Comparison of ENCODE assay signal across 17 mouse cellular contexts in genomic region chr7:80654393-80654792, GRCm38 (mm10). TPM values are rescaled to one million over a fixed set of nuclear protein-coding genes. Genes with fewer than 3 reads are reported as not detected.
DNase-seq lines count a peak whose midpoint lies in the region; ATAC-seq and TF ChIP-seq lines count a peak whose summit lies in the region.
"Had no signal": no experiment of that assay in that cellular context is flagged by ENCODE, and none has a peak within 500 bp of the region (broad histone marks: within the 10 kb centered on the region; RNA-seq: fewer than 3 reads in every experiment).

No protein-coding gene starts in this region.

- no peak for TF ChIP-seq EP300 in heart, adult 2 months (IDR thresholded peaks at IDR 0.05; ENCODE audit: insufficient read depth, low read depth, low read length)
- TF ChIP-seq EP300 in liver, postnatal 0 days (IDR thresholded peaks at IDR 0.05; ENCODE audit: low read depth), result no peak

- H3K4me3 ChIP-seq in heart, adult 2 months, result no peak overlapping the region
- H3K4me3 ChIP-seq in liver, postnatal 0 days (ENCODE audit: low read depth, low read length), result no peak overlapping the region
- H3K4me3 ChIP-seq in olfactory bulb, adult 2 months (ENCODE audit: insufficient read depth, low read depth, low read length), result no peak overlapping the region
- H3K4me3 ChIP-seq: embryonic facial prominence, embryonic 13.5 days; heart, embryonic 10.5 days; liver, embryonic 13.5 days; midbrain, embryonic 15.5 days had no signal

- peak overlapping the region; percentile 68 for H3K27ac ChIP-seq in heart, adult 2 months
- H3K27ac ChIP-seq in liver, postnatal 0 days (ENCODE audit: low read depth), result peak overlapping the region; percentile 48; the same call in 1 of the 2 replicates
- H3K27ac ChIP-seq in olfactory bulb, adult 2 months (ENCODE audit: insufficient read depth, low read depth, low read length), result peak overlapping the region; percentile 81
- H3K27ac ChIP-seq: liver, embryonic 13.5 days had no signal

- H3K79me2 ChIP-seq in heart, adult 2 months (replicated peaks; ENCODE audit: control insufficient read depth, insufficient read depth, low read length), result peaks cover 2% of the 10 kb centered on the region

- H3K4me1 ChIP-seq in heart, adult 2 months (ENCODE audit: control insufficient read depth, insufficient read depth, low read length), result peaks cover 25% of the 10 kb centered on the region
- peaks cover 31% of the 10 kb centered on the region for H3K4me1 ChIP-seq in liver, postnatal 0 days (ENCODE audit: insufficient read depth)
- H3K4me1 ChIP-seq in olfactory bulb, adult 2 months (ENCODE audit: control insufficient read depth, insufficient read depth, low read length), result peaks cover 40% of the 10 kb centered on the region

- H3K4me2 ChIP-seq in liver, postnatal 0 days (ENCODE audit: low read depth, low read length), result no peak overlapping the region
- H3K4me2 ChIP-seq: embryonic facial prominence, embryonic 13.5 days; liver, embryonic 13.5 days; midbrain, embryonic 15.5 days had no signal

- peaks cover 5% of the 10 kb centered on the region; the same call in 1 of the 2 replicates for H3K36me3 ChIP-seq in heart, adult 2 months (ENCODE audit: control insufficient read depth, insufficient read depth, low read length)
- H3K36me3 ChIP-seq in liver, postnatal 0 days (replicated peaks; ENCODE audit: insufficient read depth, low read length), result no peaks in the 10 kb centered on the region
- H3K36me3 ChIP-seq: embryonic facial prominence, embryonic 13.5 days; heart, embryonic 10.5 days; liver, embryonic 13.5 days; midbrain, embryonic 15.5 days had no signal

- intact Hi-C loops in heart, adult 2 months (cut with DNase I), result no loop called here
- intact Hi-C loops in heart, postnatal 10 days (cut with DNase I), result loop anchor here (5.0 kb wide), 1 partner anchor 33 kb away; the partner anchor contains the start of gene Crtc3

- TF ChIP-seq CTCF in heart, adult 2 months (IDR thresholded peaks at IDR 0.05), result no peak
- no peak for TF ChIP-seq CTCF in liver, postnatal 0 days (IDR thresholded peaks at IDR 0.05; ENCODE audit: low read depth)
- no peak for TF ChIP-seq CTCF in olfactory bulb, adult 2 months (IDR thresholded peaks at IDR 0.05; ENCODE audit: insufficient read depth, low read depth, low read length)

- H3K9ac ChIP-seq in heart, adult 2 months (ENCODE audit: low read depth, low read length), result no peak overlapping the region
- no peak overlapping the region for H3K9ac ChIP-seq in liver, postnatal 0 days (replicated peaks)
- H3K9ac ChIP-seq: embryonic facial prominence, embryonic 13.5 days; liver, embryonic 13.5 days; midbrain, embryonic 15.5 days had no signal

- TF ChIP-seq POLR2A in heart, adult 2 months (IDR thresholded peaks at IDR 0.05; ENCODE audit: insufficient read depth, low read depth, low read length), result no peak
- no peak for TF ChIP-seq POLR2A in olfactory bulb, adult 2 months (IDR thresholded peaks at IDR 0.05; ENCODE audit: insufficient read depth, low read depth, low read length)

- 77% methylated on average over 7 of the region's 7 CpGs for WGBS in heart, adult 2 months
- WGBS in liver, postnatal 0 days (ENCODE audit: insufficient replicate concordance), result 69% methylated on average over 7 of the region's 7 CpGs
- 73% methylated on average over 7 of the region's 7 CpGs for WGBS in olfactory bulb, adult 2 months

- H3K27me3 ChIP-seq in heart, adult 2 months (ENCODE audit: control insufficient read depth, insufficient read depth, low read length), result no peaks in the 10 kb centered on the region
- H3K27me3 ChIP-seq in liver, postnatal 0 days (ENCODE audit: insufficient read depth, low read length), result no peaks in the 10 kb centered on the region
- H3K27me3 ChIP-seq: CH12.LX; embryonic facial prominence, embryonic 13.5 days; liver, embryonic 13.5 days; midbrain, embryonic 15.5 days had no signal

- no peak for DNase-seq in heart, adult 2 months
- no peak for DNase-seq in heart, postnatal 10 days
- DNase-seq in liver, postnatal 0 days, result no peak
- DNase-seq in liver, result no peak
- no peak for DNase-seq in adrenal gland, postnatal 4 days (ENCODE audit: low spot score in 2 of 2)
- DNase-seq: adrenal gland, postnatal 36 days; cerebellum, adult 11 months; kidney, adult 11 months; kidney, postnatal 14 days; liver, embryonic 13.5 days; lung, postnatal 36 days had no signal

- ATAC-seq in liver, postnatal 0 days, result no peak; the same call in 1 of the 2 replicates
- ATAC-seq in common myeloid progenitor, adult 5-6 weeks (replicated peaks; ENCODE audit: low read depth, poor library complexity, severe bottlenecking), result peak; percentile 33; the same call in 1 of the 2 replicates
- ATAC-seq: midbrain, embryonic 15.5 days had no signal

- H3K9me3 ChIP-seq in liver, postnatal 0 days (ENCODE audit: low read length), result no peaks in the 10 kb centered on the region
- H3K9me3 ChIP-seq: embryonic facial prominence, embryonic 13.5 days; heart, embryonic 10.5 days; liver, embryonic 13.5 days; midbrain, embryonic 15.5 days had no signal

RNA-seq across cellular contexts. Expression of gene Crtc3, which starts 34.3 kb away (rescaled TPM):
- 10 to 100 TPM; 11.0 to 12.9 TPM for total RNA-seq in heart, adult 2 months (2021)
- 11.6 and 14.3 TPM in 2 replicates for polyA plus RNA-seq in heart, adult 2 months (2012; rRNA removed)
- total RNA-seq in heart, postnatal 10 days (2021), result 10 to 100 TPM; 20.6 to 20.7 TPM
- 4.1 and 5.4 TPM in 2 replicates for polyA plus RNA-seq in liver, postnatal 0 days (2015; fragmentation: Nextera tagmentation; extraction: Ambion mirVana)
- total RNA-seq in common myeloid progenitor, adult 5-6 weeks (2017), result 8.4 and 15.8 TPM in 2 replicates
- polyA plus RNA-seq in olfactory bulb, adult 2 months (2012; ENCODE audit: insufficient read depth, insufficient read length, low replicate concordance, missing spikeins), result not detected in 2 replicates
- 10 to 100 TPM; 36.4 to 39.8 TPM for total RNA-seq in adrenal gland, postnatal 4 days (2021)
